ENCODE assay signal across 26 mouse cellular contexts in the genomic region with DNA sequence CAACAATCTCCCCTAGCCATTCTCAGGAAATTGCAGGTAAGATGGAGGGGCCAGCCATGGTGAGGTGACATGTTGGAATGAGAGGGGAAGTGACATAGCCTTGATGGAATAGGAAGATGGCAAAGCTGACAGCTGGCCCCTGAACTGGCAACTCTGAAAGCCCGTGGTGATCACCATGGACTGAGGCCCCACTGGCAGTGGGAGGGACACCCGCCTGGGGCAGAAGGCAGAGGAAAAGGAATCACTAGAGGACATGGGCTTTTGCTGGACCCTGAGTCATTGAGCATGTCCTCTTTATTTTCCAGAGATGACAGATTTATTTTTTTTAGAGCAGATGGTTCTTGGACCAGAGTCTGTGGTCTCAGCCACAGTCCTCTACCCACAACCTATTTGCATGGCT. TPM values are rescaled to one million over a fixed set of nuclear protein-coding genes. Genes with fewer than 3 reads are reported as not detected.
"Had no signal": no experiment of that assay in that cellular context is flagged by ENCODE, and none has a peak within 500 bp of the region (broad histone marks: within the 10 kb centered on the region; RNA-seq: fewer than 3 reads in every experiment).

No protein-coding gene starts in this region.

RNA-seq across cellular contexts. Expression of a gene that starts 10.3 kb away (rescaled TPM):
- total RNA-seq: common myeloid progenitor, adult 5-6 weeks; forebrain, postnatal 0 days; gastrocnemius, adult 2 months; gastrocnemius, postnatal 14 days; gastrocnemius, postnatal 25 days; gastrocnemius, postnatal 36 days; granulocyte monocyte progenitor cell, adult 5-6 weeks; heart, adult 18-20 months; heart, adult 2 months had no signal
- polyA plus RNA-seq: cerebellum, adult 2 months; cortical plate, adult 2 months; embryonic facial prominence, embryonic 10.5 days; embryonic facial prominence, embryonic 11.5 days; embryonic facial prominence, embryonic 12.5 days; embryonic facial prominence, embryonic 13.5 days; embryonic facial prominence, embryonic 14.5 days; embryonic facial prominence, embryonic 15.5 days; forebrain, embryonic 10.5 days; forebrain, embryonic 11.5 days; forebrain, embryonic 12.5 days; forebrain, embryonic 13.5 days; forebrain, embryonic 14.5 days; forebrain, embryonic 15.5 days; forebrain, embryonic 16.5 days; forebrain, postnatal 0 days; frontal cortex, adult 2 months; heart, adult 2 months had no signal

RNA-seq across cellular contexts. Expression of a gene that starts 22.9 kb away (rescaled TPM):
- total RNA-seq: common myeloid progenitor, adult 5-6 weeks; forebrain, postnatal 0 days; gastrocnemius, adult 2 months; gastrocnemius, postnatal 25 days; granulocyte monocyte progenitor cell, adult 5-6 weeks had no signal
- polyA plus RNA-seq: cerebellum, adult 2 months; cortical plate, adult 2 months; embryonic facial prominence, embryonic 10.5 days; embryonic facial prominence, embryonic 13.5 days; embryonic facial prominence, embryonic 14.5 days; erythroblast, embryonic 14.5 days; forebrain, embryonic 11.5 days; forebrain, embryonic 12.5 days; forebrain, embryonic 14.5 days; forebrain, embryonic 15.5 days; forebrain, postnatal 0 days; frontal cortex, adult 2 months had no signal

RNA-seq across cellular contexts. Expression of a gene that starts 51.7 kb away (rescaled TPM):
- total RNA-seq: common myeloid progenitor, adult 5-6 weeks; forebrain, postnatal 0 days; gastrocnemius, adult 2 months; gastrocnemius, postnatal 14 days; gastrocnemius, postnatal 25 days; granulocyte monocyte progenitor cell, adult 5-6 weeks; heart, adult 18-20 months; heart, adult 2 months had no signal
- polyA plus RNA-seq: cerebellum, adult 2 months; cortical plate, adult 2 months; embryonic facial prominence, embryonic 10.5 days; embryonic facial prominence, embryonic 12.5 days; embryonic facial prominence, embryonic 13.5 days; embryonic facial prominence, embryonic 14.5 days; embryonic facial prominence, embryonic 15.5 days; erythroblast, embryonic 14.5 days; forebrain, embryonic 10.5 days; forebrain, embryonic 11.5 days; forebrain, embryonic 12.5 days; forebrain, embryonic 13.5 days; forebrain, embryonic 14.5 days; forebrain, embryonic 15.5 days; forebrain, embryonic 16.5 days; forebrain, postnatal 0 days; frontal cortex, adult 2 months had no signal
